Mouse (Mus musculus) liver, postnatal 0 days (tissue): ENCODE measurements around the gene Cdc37l1. TPM values are rescaled to one million over a fixed set of nuclear protein-coding genes. Genes with fewer than 3 reads are reported as not detected.

Experiments used
- ATAC-seq: fragments of 200-750 bp; cut with Nextera tagmentation; 2 replicates; pipeline ENCODE4 v1.8.0; 2017; ENCODE audit warnings: mild to moderate bottlenecking, moderate library complexity
- DNase-seq: peaks from one replicate; pipeline ENCODE4 v3.0.0-alpha.2; 2016
- H3K27ac ChIP-seq: fragments of 300-500 bp; sonication (generic); 2 replicates; pipeline ENCODE4 v1.5.1; 2014; ENCODE audit warnings: antibody characterized with exemption, moderate library complexity, mild to moderate bottlenecking, low read depth
- H3K27me3 ChIP-seq: fragments of 300-500 bp; sonication (generic); 2 replicates; pipeline ENCODE4 v1.6.1; 2014; ENCODE audit warnings: low read length, control low read depth, mixed read lengths; ENCODE audit not compliant: insufficient read depth
- H3K36me3 ChIP-seq: fragments of 300-500 bp; sonication (generic); replicated peaks from 2 replicates; pipeline ENCODE4 v1.6.1; 2014; ENCODE audit warnings: mild to moderate bottlenecking, control low read depth, low read length, moderate library complexity, mixed read lengths; ENCODE audit not compliant: insufficient read depth
- H3K4me1 ChIP-seq: fragments of 300-500 bp; sonication (generic); 2 replicates; pipeline ENCODE4 v1.6.1; 2014; ENCODE audit warnings: antibody characterized with exemption, mild to moderate bottlenecking, control low read depth; ENCODE audit not compliant: insufficient read depth
- H3K4me2 ChIP-seq: fragments of 300-500 bp; sonication (generic); 2 replicates; pipeline ENCODE4 v1.6.1; 2014; ENCODE audit warnings: low read depth, mild to moderate bottlenecking, low read length, moderate library complexity, mixed read lengths
- H3K4me3 ChIP-seq: fragments of 300-500 bp; sonication (generic); 2 replicates; pipeline ENCODE4 v1.5.1; 2014; ENCODE audit warnings: low read depth, low read length
- H3K9ac ChIP-seq: fragments of 300-500 bp; sonication (generic); replicated peaks from 2 replicates; pipeline ENCODE4 v1.6.1; 2014; ENCODE audit warnings: mild to moderate bottlenecking, moderate library complexity
- H3K9me3 ChIP-seq: fragments of 300-500 bp; sonication (generic); 2 replicates; pipeline ENCODE4 v1.6.1; 2016; ENCODE audit warnings: mild to moderate bottlenecking, control low read depth, low read length, mixed read lengths
- CTCF ChIP-seq: sonication (generic); IDR thresholded peaks from 2 replicates; pipeline ENCODE4 v1.5.1; 2016; ENCODE audit warnings: antibody characterized with exemption, low read depth
- EP300 ChIP-seq: IDR thresholded peaks from 2 replicates; pipeline ENCODE4 v1.6.1; 2016; ENCODE audit warnings: antibody characterized with exemption, low read depth, mild to moderate bottlenecking
- WGBS: fragments of 180-500 bp; shearing (Covaris S2); extraction: QIAGEN DNeasy Blood & Tissue Kit; methylation state at CpG from one replicate; pipeline ENCODE4 v1.1.7; 2014; ENCODE audit not compliant: insufficient replicate concordance; 5-methylcytosine and 5-hydroxymethylcytosine counted together
- polyA plus RNA-seq: library from polyadenylated mRNA; unstranded; fragments of >200 nt; fragmentation: Nextera tagmentation; extraction: Ambion mirVana; gene quantifications from 2 replicates; pipeline ENCODE4 v1.2.1, GENCODE M21; 2015

The Cdc37l1 gene
- polyA plus RNA-seq, 1 experiment from 2014 or later, result 10.2 TPM

- Histone ChIP-seq H3K36me3 (no peaks in the 10 kb centered on the region), H3K9me3 (no peaks in the 10 kb centered on the region), H3K4me1 (peaks cover 17% of the 10 kb centered on the region), H3K4me2 (peak within 1 kb of the TSS; percentile 94), H3K27me3 (no peaks in the 10 kb centered on the region), H3K4me3 (peak within 1 kb of the TSS; percentile 85), H3K9ac (peak within 1 kb of the TSS; percentile 77), H3K27ac (peak within 1 kb of the TSS; percentile 66)
- DNase-seq (peak; percentile 82), ATAC-seq (peak; percentile 81)
- under 1% methylated on average over 64 of the region's 73 CpGs for WGBS
- TF ChIP-seq EP300 (no peak), CTCF (peak; percentile 72)
Measured at GRCm38 (mm10) chr19:28963842-28964551, 26.2 kb upstream of the Cdc37l1 start, which contains the start of gene Plpp6. Gene Plpp6, plus strand, starts transcription at chr19:28963953.

DNA sequence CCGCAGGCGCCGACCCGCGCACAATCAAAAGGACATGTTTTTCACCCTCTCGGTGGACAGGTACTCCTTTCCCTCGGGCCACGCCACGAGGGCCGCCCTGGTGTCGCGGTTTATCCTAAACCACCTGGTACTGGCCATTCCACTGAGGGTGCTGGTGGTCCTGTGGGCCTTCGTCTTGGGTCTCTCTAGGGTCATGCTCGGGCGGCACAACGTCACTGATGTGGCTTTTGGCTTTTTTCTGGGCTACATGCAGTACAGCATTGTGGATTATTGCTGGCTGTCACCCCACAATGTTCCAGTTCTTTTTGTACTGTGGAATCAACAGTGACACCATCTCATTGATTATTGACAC is 25.6 kb upstream of the Cdc37l1 start:
- no peak for TF ChIP-seq EP300
- no peak for TF ChIP-seq CTCF
- Histone ChIP-seq H3K4me1 (peaks cover 17% of the 10 kb centered on the region), H3K4me2 (peak overlapping the region; percentile 94), H3K4me3 (peak overlapping the region; percentile 85), H3K27me3 (no peaks in the 10 kb centered on the region), H3K9ac (peak overlapping the region; percentile 77), H3K36me3 (no peaks in the 10 kb centered on the region), H3K9me3 (no peaks in the 10 kb centered on the region), H3K27ac (no peak overlapping the region)
- WGBS, result 7% methylated on average over 16 of the region's 16 CpGs
- DNase-seq (no peak), ATAC-seq (0 out of 2 replicates have a peak, but pooled peaks have one; percentile 3)

DNA sequence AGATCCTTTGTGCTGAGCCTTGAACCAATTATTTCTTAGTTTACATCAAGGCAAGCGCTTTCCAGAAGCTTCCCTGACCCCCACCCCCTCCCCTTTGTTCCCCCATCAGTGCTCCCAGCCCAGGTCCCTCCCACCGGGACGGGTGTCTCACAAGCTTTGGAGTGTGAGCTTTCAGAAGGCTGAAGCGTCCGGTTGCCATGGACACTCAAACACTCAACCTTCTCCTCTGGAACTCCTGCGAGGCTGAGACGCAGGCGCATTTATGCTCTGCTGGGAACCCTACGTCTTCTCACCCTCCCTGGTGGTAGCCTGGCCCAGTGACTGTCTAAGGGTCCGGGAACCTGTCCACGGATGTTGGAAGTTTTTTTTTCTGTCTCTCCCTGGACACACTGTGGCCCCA is 22.5 kb upstream of the Cdc37l1 start, which contains the start of gene 4430402I18Rik:
Gene 4430402I18Rik (minus strand): TSS at position 149 of the 400 bp plus-strand sequence.
- Histone ChIP-seq H3K4me3 (no peak within 1 kb of the TSS), H3K4me2 (no peak within 1 kb of the TSS), H3K27me3 (no peaks in the 10 kb centered on the region), H3K9ac (no peak within 1 kb of the TSS), H3K36me3 (no peaks in the 10 kb centered on the region), H3K9me3 (no peaks in the 10 kb centered on the region), H3K4me1 (peaks cover 17% of the 10 kb centered on the region), H3K27ac (no peak within 1 kb of the TSS)
- 44% methylated on average over 11 of the region's 11 CpGs for WGBS
- no peak for TF ChIP-seq CTCF
- no peak for TF ChIP-seq EP300
- ATAC-seq (no peak), DNase-seq (no peak)

- H3K4me2 ChIP-seq, result no peak overlapping the region
- TF ChIP-seq CTCF (no peak), EP300 (no peak)
- no peaks in the 10 kb centered on the region for H3K27me3 ChIP-seq
- H3K9ac ChIP-seq, result no peak overlapping the region
- no peak overlapping the region for H3K4me3 ChIP-seq
- DNase-seq, result no peak
- no peaks in the 10 kb centered on the region for H3K9me3 ChIP-seq
- WGBS, result 50% methylated on average over 4 of the region's 4 CpGs
- H3K27ac ChIP-seq, result no peak overlapping the region
- H3K36me3 ChIP-seq, result no peaks in the 10 kb centered on the region
- ATAC-seq, result no peak
- H3K4me1 ChIP-seq, result peaks cover 17% of the 10 kb centered on the region
Measured at GRCm38 (mm10) chr19:28968178-28968577, 22.0 kb upstream of the Cdc37l1 start.

DNA sequence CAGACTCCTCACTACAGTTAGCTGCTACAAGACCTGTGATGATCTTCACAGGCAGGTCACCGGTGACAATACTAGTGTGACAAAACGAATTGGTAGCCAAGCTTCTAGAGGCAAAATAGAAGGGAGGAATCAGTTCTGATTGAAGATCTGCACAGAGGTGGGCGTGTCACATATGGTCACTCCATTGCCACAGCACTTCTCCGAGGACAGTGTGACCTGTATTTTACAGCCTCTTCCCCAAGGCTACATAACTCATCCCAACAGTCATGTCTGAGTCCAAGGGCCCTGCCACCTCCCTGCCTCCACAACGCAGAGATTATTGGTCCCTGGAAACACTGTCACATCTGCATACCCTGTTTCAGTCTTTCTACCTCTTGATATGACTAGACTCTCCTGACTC is 20.9 kb upstream of the Cdc37l1 start:
- Histone ChIP-seq H3K9ac (no peak overlapping the region), H3K4me1 (peaks cover 16% of the 10 kb centered on the region), H3K27me3 (no peaks in the 10 kb centered on the region), H3K36me3 (no peaks in the 10 kb centered on the region), H3K4me3 (no peak overlapping the region), H3K27ac (no peak overlapping the region), H3K4me2 (no peak overlapping the region), H3K9me3 (no peaks in the 10 kb centered on the region)
- ATAC-seq, result no peak
- no peak for TF ChIP-seq EP300
- no peak for TF ChIP-seq CTCF
- WGBS, result 75% methylated on average over 5 of the region's 5 CpGs
- DNase-seq, result no peak

GRCm38 (mm10) chr19:28970251-28970650 is 19.9 kb upstream of the Cdc37l1 start:
- no peak overlapping the region for H3K9ac ChIP-seq
- no peak for DNase-seq
- H3K4me1 ChIP-seq, result peaks cover 12% of the 10 kb centered on the region
- peaks cover 7% of the 10 kb centered on the region; the same call in 1 of the 2 replicates for H3K27me3 ChIP-seq
- no peaks in the 10 kb centered on the region for H3K36me3 ChIP-seq
- no peak overlapping the region for H3K4me2 ChIP-seq
- no peak overlapping the region for H3K27ac ChIP-seq
- H3K4me3 ChIP-seq, result no peak overlapping the region
- no peak for ATAC-seq
- H3K9me3 ChIP-seq, result no peaks in the 10 kb centered on the region
- 52% methylated on average over 11 of the region's 11 CpGs for WGBS
- TF ChIP-seq EP300, result no peak
- no peak for TF ChIP-seq CTCF
